Mouse (Mus musculus) hindbrain, postnatal 0 days (tissue): ENCODE measurements around the gene Apol11b. TPM values are rescaled to one million over a fixed set of nuclear protein-coding genes. Genes with fewer than 3 reads are reported as not detected.
"Not testable (repeated sequence)": the region's sequence is repeated elsewhere in the genome, so short reads cannot be mapped to it uniquely, and the experiment has no call there.

ENCODE experiments used
- ATAC-seq: fragments of 200-750 bp; cut with Nextera tagmentation; 2 replicates; pipeline ENCODE4 v1.8.0; 2017; ENCODE audit warnings: mild to moderate bottlenecking, moderate TSS enrichment, moderate library complexity
- DNase-seq: peaks from one replicate; pipeline ENCODE4 v3.0.0-alpha.2; 2015; ENCODE audit warnings: low spot score
- H3K27ac ChIP-seq: fragments of 300-500 bp; sonication (generic); 2 replicates; pipeline ENCODE4 v1.5.1; 2014; ENCODE audit warnings: mild to moderate bottlenecking
- H3K27me3 ChIP-seq: fragments of 300-500 bp; sonication (generic); 2 replicates; pipeline ENCODE4 v1.6.1; 2014; ENCODE audit warnings: low read length, mixed read lengths; ENCODE audit not compliant: insufficient read depth
- H3K36me3 ChIP-seq: fragments of 300-500 bp; sonication (generic); 2 replicates; pipeline ENCODE4 v1.6.1; 2014; ENCODE audit warnings: low read length, mixed read lengths; ENCODE audit not compliant: insufficient read depth
- H3K4me1 ChIP-seq: fragments of 300-500 bp; sonication (generic); 2 replicates; pipeline ENCODE4 v1.6.1; 2014; ENCODE audit warnings: antibody characterized with exemption, low read length, mixed read lengths; ENCODE audit not compliant: insufficient read depth
- H3K4me2 ChIP-seq: fragments of 300-500 bp; sonication (generic); 2 replicates; pipeline ENCODE4 v1.6.1; 2014; ENCODE audit warnings: low read depth, mild to moderate bottlenecking, low read length, moderate library complexity, mixed read lengths
- H3K4me3 ChIP-seq: fragments of 300-500 bp; sonication (generic); 2 replicates; pipeline ENCODE4 v1.5.1; 2014; ENCODE audit warnings: low read length
- H3K9ac ChIP-seq: fragments of 300-500 bp; sonication (generic); replicated peaks from 2 replicates; pipeline ENCODE4 v1.6.1; 2014; ENCODE audit warnings: mild to moderate bottlenecking, low read length, moderate library complexity, mixed read lengths
- H3K9me3 ChIP-seq: fragments of 300-500 bp; sonication (generic); 2 replicates; pipeline ENCODE4 v1.6.1; 2016; ENCODE audit warnings: low read length, mixed read lengths
- CTCF ChIP-seq: IDR thresholded peaks from 2 replicates; pipeline ENCODE4 v1.5.1; 2016; ENCODE audit warnings: antibody characterized with exemption, control low read depth, low read depth
- WGBS: fragments of 180-500 bp; shearing (Covaris S2); extraction: QIAGEN DNeasy Blood & Tissue Kit; methylation state at CpG from one replicate; pipeline ENCODE4 v1.1.7; 2014; 5-methylcytosine and 5-hydroxymethylcytosine counted together
- polyA plus RNA-seq: library from polyadenylated mRNA; unstranded; fragments of >200 nt; fragmentation: Nextera tagmentation; extraction: Ambion mirVana; gene quantifications from 2 replicates; pipeline ENCODE4 v1.2.1, GENCODE M21; 2015
- total RNA-seq: library from RNA; depleted of rRNA; stranded (reverse); fragments of >200 nt; gene quantifications from 2 replicates; pipeline ENCODE4 v1.2.3, GENCODE M21; 2014; rRNA removed

Gene Apol11b
- not detected in 2 replicates for total RNA-seq
- not detected in 2 replicates for polyA plus RNA-seq

DNA sequence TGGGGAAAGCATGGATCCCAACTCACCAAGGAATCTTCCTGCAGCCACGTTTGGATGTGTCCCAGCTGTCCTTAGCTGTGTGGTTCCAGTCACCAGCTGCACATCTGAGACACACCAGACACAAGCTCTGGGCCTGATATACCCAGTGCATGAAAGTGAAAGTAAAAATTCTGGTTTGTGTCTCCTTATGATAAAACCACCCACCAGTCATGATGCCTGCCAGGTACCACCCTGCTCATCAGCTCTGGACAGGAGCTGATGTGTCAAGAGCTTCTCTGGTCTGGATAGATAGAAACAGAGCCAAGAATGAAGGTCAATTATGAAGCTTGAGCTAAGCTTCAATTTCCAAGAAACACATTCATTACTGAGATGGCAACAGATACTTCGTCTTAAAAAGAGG, at the start of gene Apol11b:
Gene Apol11b, minus strand, starts transcription at position 111 of the 400 bp plus-strand sequence.
- H3K27ac ChIP-seq, ATAC-seq, H3K4me3 ChIP-seq, DNase-seq, H3K4me1 ChIP-seq, H3K4me2 ChIP-seq, H3K27me3 ChIP-seq, H3K9ac ChIP-seq, H3K9me3 ChIP-seq, H3K36me3 ChIP-seq: not testable (repeated sequence)
- WGBS = 80% methylated on average over 2 of the region's 2 CpGs

DNA sequence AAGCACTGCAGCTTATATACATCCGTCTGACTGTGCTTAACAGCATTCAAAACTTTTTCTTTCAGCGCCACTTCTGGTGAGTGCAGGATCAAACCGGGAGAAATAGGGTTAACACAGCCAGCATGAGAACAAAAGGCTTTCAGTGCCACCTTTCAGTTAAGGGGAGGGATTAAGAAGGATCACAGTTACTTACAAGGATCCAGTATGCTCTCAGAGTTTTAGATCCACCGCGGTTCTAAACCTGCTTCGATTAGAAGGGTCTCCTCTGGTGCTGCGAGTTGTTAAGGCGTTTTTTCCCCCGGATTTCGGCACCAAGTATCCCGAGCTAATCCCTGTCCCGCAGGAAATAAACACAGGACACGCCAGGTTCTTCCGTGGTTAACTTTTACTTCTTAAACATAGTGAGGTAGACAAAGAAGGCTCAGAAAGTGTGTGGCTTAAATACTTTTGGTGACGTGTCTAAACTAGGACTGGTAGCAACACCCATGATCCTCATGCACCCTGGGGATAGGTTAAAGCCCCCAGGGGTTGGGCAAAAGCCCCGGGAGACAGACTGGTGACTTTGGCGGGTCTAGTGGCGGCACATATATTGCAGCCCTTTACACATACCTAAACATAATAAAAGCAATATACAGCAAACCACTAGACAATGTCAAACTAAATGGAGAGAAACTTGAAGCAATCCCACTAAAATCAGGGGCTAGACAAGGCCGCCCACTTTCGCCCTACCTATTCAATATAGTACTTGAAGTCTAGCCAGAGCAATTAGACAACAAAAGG, 48.6 kb upstream of the Apol11b start:
- DNase-seq = peak; percentile 4
- H3K4me3 ChIP-seq, ATAC-seq, H3K9me3 ChIP-seq, H3K9ac ChIP-seq, H3K4me1 ChIP-seq, H3K27me3 ChIP-seq, H3K27ac ChIP-seq, H3K36me3 ChIP-seq: not testable (repeated sequence)
- 9% methylated on average over 19 of the region's 20 CpGs for WGBS
- peak overlapping the region; percentile 46 for H3K4me2 ChIP-seq

DNA sequence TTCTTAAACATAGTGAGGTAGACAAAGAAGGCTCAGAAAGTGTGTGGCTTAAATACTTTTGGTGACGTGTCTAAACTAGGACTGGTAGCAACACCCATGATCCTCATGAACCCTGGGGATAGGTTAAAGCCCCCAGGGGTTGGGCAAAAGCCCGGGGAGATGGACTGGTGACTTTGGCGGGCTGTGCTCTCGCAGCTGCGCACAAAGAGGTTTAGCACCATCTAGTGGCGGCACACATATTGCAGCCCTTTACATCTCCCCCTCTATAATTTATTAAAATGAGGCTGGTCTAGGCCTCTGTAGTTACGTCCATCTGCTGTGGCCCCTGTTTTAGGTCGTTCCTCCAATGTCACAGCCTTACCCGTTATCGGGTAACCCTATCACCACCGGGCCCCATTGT, 40.9 kb upstream of the Apol11b start:
- not testable (repeated sequence) for H3K4me1 ChIP-seq, H3K9ac ChIP-seq, ATAC-seq, H3K9me3 ChIP-seq, H3K36me3 ChIP-seq, H3K27ac ChIP-seq, H3K4me2 ChIP-seq, H3K27me3 ChIP-seq, H3K4me3 ChIP-seq
- DNase-seq = peak; percentile 45
- 14% methylated on average over 8 of the region's 11 CpGs for WGBS
- TF ChIP-seq CTCF = peak; percentile 66

DNA sequence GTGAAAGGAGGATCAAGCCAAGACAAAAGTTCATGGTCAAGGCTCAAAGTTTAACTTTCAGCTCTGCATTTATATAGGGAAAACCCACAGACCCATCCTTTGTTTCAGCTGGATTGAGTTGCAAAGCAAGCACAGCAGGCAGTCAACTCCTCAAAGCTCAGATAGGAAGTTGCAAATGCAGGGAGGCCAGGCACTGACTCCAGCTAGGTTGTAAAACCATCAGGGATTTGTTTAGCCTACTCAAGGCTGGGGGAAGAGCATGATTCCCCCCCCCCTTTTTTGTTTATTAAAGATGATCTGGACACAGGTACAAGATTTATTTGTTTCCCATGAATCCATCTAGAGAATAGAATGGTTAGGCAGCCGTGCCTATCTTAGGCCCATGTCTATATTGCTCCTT, 31.0 kb upstream of the Apol11b start:
- not testable (repeated sequence) for H3K4me2 ChIP-seq, H3K36me3 ChIP-seq, H3K27me3 ChIP-seq, H3K9me3 ChIP-seq, DNase-seq, ATAC-seq, H3K9ac ChIP-seq, H3K4me3 ChIP-seq, H3K27ac ChIP-seq, H3K4me1 ChIP-seq
- 88% methylated on average over 1 of the region's 1 CpGs for WGBS

DNA sequence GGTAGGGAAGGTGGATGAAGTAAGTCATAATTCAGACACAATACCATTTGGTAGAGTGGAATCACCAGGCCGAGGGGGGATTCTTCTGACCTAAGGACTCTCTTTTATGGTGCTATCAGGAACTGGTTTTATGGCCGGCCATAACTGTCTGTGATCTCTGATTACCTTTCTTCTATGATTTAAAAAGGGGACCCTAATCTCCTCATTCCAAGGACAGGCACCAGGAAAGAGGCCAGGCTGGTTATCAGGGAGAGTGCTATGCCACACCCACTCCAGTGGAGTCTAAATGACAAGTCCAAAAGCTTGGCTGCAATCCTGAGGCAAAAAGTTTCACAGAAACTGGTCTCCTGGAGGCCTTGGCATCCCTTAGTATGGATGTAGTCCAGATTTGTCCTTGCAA, 18.8 kb upstream of the Apol11b start:
- not testable (repeated sequence) for H3K27ac ChIP-seq, ATAC-seq, H3K27me3 ChIP-seq, H3K9me3 ChIP-seq, H3K36me3 ChIP-seq, H3K4me2 ChIP-seq, H3K4me1 ChIP-seq, DNase-seq, H3K4me3 ChIP-seq, H3K9ac ChIP-seq
- WGBS = 89% methylated on average over 2 of the region's 2 CpGs

- H3K4me1 ChIP-seq, H3K27me3 ChIP-seq, H3K9ac ChIP-seq, H3K36me3 ChIP-seq, H3K9me3 ChIP-seq, H3K4me2 ChIP-seq, H3K4me3 ChIP-seq, H3K27ac ChIP-seq, DNase-seq, ATAC-seq: not testable (repeated sequence)
- WGBS = 84% methylated on average over 1 of the region's 1 CpGs
These were observed 16.7 kb upstream of the Apol11b start for GRCm38 (mm10) chr15:77659773-77660172.

GRCm38 (mm10) chr15:77651143-77651542, 8.1 kb upstream of the Apol11b start:
- H3K4me3 ChIP-seq, H3K9ac ChIP-seq, ATAC-seq, H3K4me1 ChIP-seq, H3K36me3 ChIP-seq, H3K9me3 ChIP-seq, H3K4me2 ChIP-seq, H3K27ac ChIP-seq, DNase-seq, H3K27me3 ChIP-seq: not testable (repeated sequence)

- not testable (repeated sequence) for H3K4me1 ChIP-seq, H3K9me3 ChIP-seq, H3K27me3 ChIP-seq, DNase-seq, H3K4me3 ChIP-seq, H3K36me3 ChIP-seq, H3K27ac ChIP-seq, H3K9ac ChIP-seq, H3K4me2 ChIP-seq, ATAC-seq
- 78% methylated on average over 3 of the region's 3 CpGs for WGBS
These were observed 13.3 kb downstream of the Apol11b start for GRCm38 (mm10) chr15:77629822-77630221.

DNA sequence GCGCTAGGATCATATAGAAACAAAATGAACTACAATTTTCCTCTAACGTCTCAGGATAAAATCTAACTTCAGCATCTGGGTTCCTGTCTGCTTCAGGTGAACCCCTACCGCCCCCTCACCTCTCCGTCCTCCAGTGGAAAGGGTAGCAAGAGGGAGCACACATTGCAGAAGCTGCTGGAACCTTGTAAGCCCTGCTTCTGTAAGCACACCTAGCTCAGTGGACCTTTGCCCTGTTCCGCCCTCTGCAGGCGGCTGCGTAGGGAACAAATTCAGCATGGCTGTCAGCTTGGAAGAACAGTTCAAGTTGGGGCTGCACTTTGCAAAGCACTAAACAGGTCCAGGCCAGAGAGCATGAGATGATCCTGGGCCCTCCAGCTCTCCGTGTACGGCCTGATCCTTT, 14.4 kb downstream of the Apol11b start:
- H3K4me2 ChIP-seq, H3K27ac ChIP-seq, H3K9me3 ChIP-seq, H3K9ac ChIP-seq, H3K27me3 ChIP-seq, H3K4me1 ChIP-seq, ATAC-seq, H3K36me3 ChIP-seq, DNase-seq, H3K4me3 ChIP-seq: not testable (repeated sequence)
- WGBS = 63% methylated on average over 9 of the region's 9 CpGs

- H3K36me3 ChIP-seq, H3K9ac ChIP-seq, ATAC-seq, H3K4me3 ChIP-seq, H3K4me2 ChIP-seq, H3K27ac ChIP-seq, H3K27me3 ChIP-seq, H3K4me1 ChIP-seq, DNase-seq, H3K9me3 ChIP-seq: not testable (repeated sequence)
- WGBS = 88% methylated on average over 4 of the region's 4 CpGs
These were observed 16.6 kb downstream of the Apol11b start for GRCm38 (mm10) chr15:77626471-77626870.
